Mouse (Mus musculus): Measurements from ENCODE around the gene Bank1.

GRCm38 (mm10) chr3:136081264-136081663, 244.6 kb downstream of the Bank1 start:
- TF ChIP-seq POLR2A (IDR thresholded peaks at IDR 0.05; ENCODE audit: low read depth, low read length), result no peak
- TF ChIP-seq CTCF (IDR thresholded peaks at IDR 0.05; ENCODE audit: borderline replicate concordance, insufficient read depth, low read length), result no peak
